Mouse (Mus musculus) G1E (cell line): ENCODE measurements around the gene Eif2d. TPM values are rescaled to one million over a fixed set of nuclear protein-coding genes. Genes with fewer than 3 reads are reported as not detected.
A peak's percentile ranks its signal among the peaks of the same experiment; 100 is the strongest.

Experiments used
- ATAC-seq: 2 replicates; pipeline ENCODE4 v1.8.0; 2016; ENCODE audit warnings: mild to moderate bottlenecking; ENCODE audit not compliant: insufficient number of reproducible peaks, poor library complexity, low FRiP score, severe bottlenecking; ENCODE audit errors: extremely low read depth
- DNase-seq: peaks from one replicate; pipeline ENCODE4 v3.0.0; 2012; ENCODE audit warnings: low spot score
- H3K27me3 ChIP-seq: 2 replicates; pipeline ENCODE4 v1.6.1; 2012; ENCODE audit warnings: mild to moderate bottlenecking, low read length, inconsistent platforms; ENCODE audit not compliant: insufficient read depth
- H3K36me3 ChIP-seq: replicated peaks from 2 replicates; pipeline ENCODE3; 2012; ENCODE audit warnings: mild to moderate bottlenecking, inconsistent platforms
- H3K4me1 ChIP-seq: 2 replicates; pipeline ENCODE4 v1.6.1; 2012; ENCODE audit warnings: low read depth, low read length, inconsistent platforms, mixed read lengths; ENCODE audit not compliant: insufficient read depth
- H3K4me3 ChIP-seq: 2 replicates; pipeline ENCODE4 v1.5.1; 2012; ENCODE audit warnings: low read depth, mild to moderate bottlenecking, inconsistent platforms, low read length, moderate library complexity, mixed read lengths
- H3K9me3 ChIP-seq: replicated peaks from 2 replicates; pipeline ENCODE4 v1.6.1; 2012; ENCODE audit warnings: inconsistent platforms
- CTCF ChIP-seq: IDR thresholded peaks from 2 replicates; pipeline ENCODE4 v1.5.1; 2012; ENCODE audit warnings: low read depth, low read length, inconsistent platforms, mixed read lengths
- GATA1 ChIP-seq: IDR thresholded peaks from 2 replicates; pipeline ENCODE4 v1.6.1; 2012; ENCODE audit warnings: borderline replicate concordance, low read length, inconsistent platforms, mixed read lengths
- GATA2 ChIP-seq: IDR thresholded peaks from 2 replicates; pipeline ENCODE4 v1.6.1; 2012; ENCODE audit warnings: low read depth, low read length, inconsistent platforms, borderline replicate concordance
- POLR2AphosphoS5 ChIP-seq: IDR thresholded peaks from 2 replicates; pipeline ENCODE4 v1.6.1; 2012; ENCODE audit warnings: low read depth, low read length, inconsistent platforms; ENCODE audit not compliant: insufficient replicate concordance
- TAL1 ChIP-seq: conservative IDR thresholded peaks from 2 replicates; pipeline ENCODE4 v1.6.1; 2012; ENCODE audit warnings: low read depth, low read length, inconsistent platforms, mixed read lengths
- polyA plus RNA-seq: library from polyadenylated mRNA; stranded (reverse); fragments of >175 nt; gene quantifications from 2 replicates; pipeline ENCODE4 v1.2.3, GENCODE M21; 2012
- total RNA-seq, 2 experiments: library from RNA; stranded (forward) in 1 of 2; stranded (reverse) in 1 of 2; fragments of 200-1000 nt in 1 of 2; fragments of >200 nt in 1 of 2; fragmentation: Nextera tagmentation in 1 of 2; gene quantifications; 2 replicates each; pipeline ENCODE4 v1.2.3; 2014 to 2017

Eif2d gene
- total and polyA plus RNA-seq, 3 experiments: 70.5 to 347 (median 79.5) TPM

GRCm38 (mm10) chr1:131134231-131134630 lies 18.8 kb upstream of the Eif2d start:
- H3K4me3 ChIP-seq: no peak overlapping the region; the same call in 1 of the 2 replicates
- peaks cover 16% of the 10 kb centered on the region for H3K9me3 ChIP-seq
- TF ChIP-seq CTCF (no peak), POLR2AphosphoS5 (no peak), TAL1 (no peak), GATA2 (no peak), GATA1 (no peak)
- no peaks in the 10 kb centered on the region; the same call in 1 of the 2 replicates for H3K27me3 ChIP-seq
- DNase-seq (no peak), ATAC-seq (no peak)
- peaks cover 63% of the 10 kb centered on the region for H3K36me3 ChIP-seq
- peaks cover 69% of the 10 kb centered on the region for H3K4me1 ChIP-seq

GRCm38 (mm10) chr1:131134942-131135522 lies 17.9 kb upstream of the Eif2d start:
- H3K36me3 ChIP-seq: peaks cover 55% of the 10 kb centered on the region
- no peak for DNase-seq
- TF ChIP-seq CTCF: no peak
- no peak for TF ChIP-seq GATA2
- 0 out of 2 replicates have a peak, but pooled peaks have one; percentile 29 for TF ChIP-seq TAL1
- no peak for TF ChIP-seq POLR2AphosphoS5
- TF ChIP-seq GATA1: no peak
- no peak for ATAC-seq
- peaks cover 8% of the 10 kb centered on the region for H3K9me3 ChIP-seq
- H3K27me3 ChIP-seq: no peaks in the 10 kb centered on the region
- H3K4me1 ChIP-seq: peaks cover 70% of the 10 kb centered on the region
- peak overlapping the region; percentile 84 for H3K4me3 ChIP-seq

GRCm38 (mm10) chr1:131135960-131136629 lies 16.9 kb upstream of the Eif2d start:
- H3K4me3 ChIP-seq: peak overlapping the region; percentile 84
- peaks cover 45% of the 10 kb centered on the region for H3K36me3 ChIP-seq
- ATAC-seq: no peak
- no peak for DNase-seq
- no peak for TF ChIP-seq POLR2AphosphoS5
- TF ChIP-seq GATA2: no peak
- no peaks in the 10 kb centered on the region for H3K9me3 ChIP-seq
- H3K4me1 ChIP-seq: peaks cover 75% of the 10 kb centered on the region
- no peaks in the 10 kb centered on the region for H3K27me3 ChIP-seq

GRCm38 (mm10) chr1:131137111-131137510 lies 15.9 kb upstream of the Eif2d start:
- DNase-seq (no peak), ATAC-seq (no peak)
- Histone ChIP-seq H3K4me3 (peak overlapping the region; percentile 84), H3K4me1 (peaks cover 81% of the 10 kb centered on the region), H3K36me3 (peaks cover 37% of the 10 kb centered on the region), H3K9me3 (no peaks in the 10 kb centered on the region), H3K27me3 (no peaks in the 10 kb centered on the region)
- no peak for TF ChIP-seq POLR2AphosphoS5

GRCm38 (mm10) chr1:131137717-131138118 lies 15.3 kb upstream of the Eif2d start:
- ATAC-seq (no peak), DNase-seq (peak; percentile 59)
- Histone ChIP-seq H3K36me3 (peaks cover 31% of the 10 kb centered on the region), H3K4me1 (peaks cover 79% of the 10 kb centered on the region), H3K27me3 (no peaks in the 10 kb centered on the region), H3K4me3 (peak overlapping the region; percentile 84), H3K9me3 (no peaks in the 10 kb centered on the region)
- TF ChIP-seq GATA2 (no peak), POLR2AphosphoS5 (no peak), CTCF (no peak), TAL1 (no peak), GATA1 (no peak)

- DNase-seq (peak; percentile 95), ATAC-seq (peak; percentile 64)
- Histone ChIP-seq H3K4me3 (peak within 1 kb of the TSS; percentile 84), H3K36me3 (peaks cover 24% of the 10 kb centered on the region), H3K4me1 (peaks cover 78% of the 10 kb centered on the region), H3K9me3 (no peaks in the 10 kb centered on the region), H3K27me3 (no peaks in the 10 kb centered on the region)
- TF ChIP-seq TAL1 (no peak), CTCF (no peak), GATA2 (no peak), GATA1 (no peak), POLR2AphosphoS5 (no peak)
Observed at GRCm38 (mm10) chr1:131138191-131139016, 14.6 kb upstream of the Eif2d start, which contains the start of gene Dyrk3. Gene Dyrk3, minus strand, starts transcription at chr1:131138340.
